11 mouse cellular contexts compared by ENCODE assay signal in the genomic region with DNA sequence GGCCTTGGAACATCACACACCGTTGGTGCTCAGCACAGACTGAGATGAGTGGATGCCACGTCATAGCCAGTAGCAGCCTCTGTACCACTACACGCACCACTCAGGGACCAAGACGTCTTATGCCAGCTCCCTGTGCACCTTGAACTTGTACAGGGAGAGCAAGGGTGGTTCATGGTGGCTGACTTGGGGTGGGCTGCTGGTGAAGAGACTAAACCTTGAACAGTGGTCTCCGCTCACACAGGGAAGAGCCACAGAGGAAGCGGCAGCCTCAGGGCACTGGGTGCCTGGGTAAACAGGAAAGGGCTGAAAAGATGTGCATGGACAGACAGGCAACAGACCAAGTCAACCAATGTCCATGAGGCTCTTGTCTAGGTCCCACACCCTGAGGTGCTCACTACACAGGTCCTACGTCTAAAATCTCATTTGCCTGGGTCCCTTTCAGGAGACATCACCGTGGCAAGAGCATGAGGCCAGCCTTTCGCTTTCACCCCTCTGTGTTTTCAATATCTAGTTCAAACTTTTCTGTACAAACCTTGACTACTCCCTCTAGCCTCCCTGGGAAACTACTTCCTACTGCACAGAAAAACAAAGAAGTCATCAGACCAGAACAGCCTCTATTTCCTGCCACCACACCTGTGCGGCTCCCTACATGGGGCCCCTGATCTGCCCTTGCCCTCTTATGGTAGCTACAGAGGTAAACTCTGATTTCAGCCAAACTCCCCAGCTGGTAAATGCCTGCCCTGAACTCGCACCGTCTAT. TPM values are rescaled to one million over a fixed set of nuclear protein-coding genes. Genes with fewer than 3 reads are reported as not detected.
DNase-seq lines count a peak whose midpoint lies in the region; ATAC-seq and TF ChIP-seq lines count a peak whose summit lies in the region.
"Had no signal": no experiment of that assay in that cellular context is flagged by ENCODE, and none has a peak within 500 bp of the region (broad histone marks: within the 10 kb centered on the region; RNA-seq: fewer than 3 reads in every experiment).

No protein-coding gene starts in this region.

- H3K27me3 ChIP-seq in kidney, postnatal 0 days (ENCODE audit: insufficient read depth, low read length), result no peaks in the 10 kb centered on the region
- H3K27me3 ChIP-seq in intestine, embryonic 15.5 days (replicated peaks), result no peaks in the 10 kb centered on the region
- no peaks in the 10 kb centered on the region for H3K27me3 ChIP-seq in thymus, adult 2 months (ENCODE audit: control insufficient read depth, insufficient read depth, low read length)
- H3K27me3 ChIP-seq in liver, embryonic 11.5 days (replicated peaks; ENCODE audit: control insufficient read depth, insufficient read depth, low read length), result no peaks in the 10 kb centered on the region

- no peak for DNase-seq in kidney, postnatal 0 days (ENCODE audit: low spot score)
- DNase-seq in kidney, adult 8-10 months, result no peak
- DNase-seq in CD4-positive, CD25-positive, alpha-beta regulatory T cell, adult 2 months (ENCODE audit: low read depth, low spot score), result peak; percentile 69
- peak; percentile 53 for DNase-seq in thymus, adult 2 months
- no peak for DNase-seq in embryo, embryonic 11 days
- no peak for DNase-seq in liver, embryonic 11.5 days (ENCODE audit: low spot score)
- DNase-seq in layer of hippocampus, adult 18-20 months (ENCODE audit: low spot score in 2 of 2), result no peak
- DNase-seq: adrenal gland, postnatal 14 days; cerebellum, adult 11 months had no signal

- H3K4me1 ChIP-seq in kidney, postnatal 0 days (replicated peaks; ENCODE audit: insufficient read depth, low read length), result peaks cover 15% of the 10 kb centered on the region
- H3K4me1 ChIP-seq in intestine, embryonic 15.5 days (replicated peaks), result peaks cover 20% of the 10 kb centered on the region
- H3K4me1 ChIP-seq in thymus, adult 2 months (replicated peaks; ENCODE audit: control insufficient read depth, insufficient read depth, low read length), result peaks cover 22% of the 10 kb centered on the region
- H3K4me1 ChIP-seq in liver, embryonic 11.5 days (replicated peaks; ENCODE audit: control insufficient read depth, insufficient read depth, low read length), result peaks cover 12% of the 10 kb centered on the region

- no peak overlapping the region for H3K4me2 ChIP-seq in kidney, postnatal 0 days (ENCODE audit: low read length)
- H3K4me2 ChIP-seq in intestine, embryonic 15.5 days (replicated peaks), result no peak overlapping the region
- no peak overlapping the region for H3K4me2 ChIP-seq in liver, embryonic 11.5 days
- H3K4me2 ChIP-seq: liver, embryonic 12.5 days had no signal

- TF ChIP-seq POLR2A in thymus, adult 2 months (IDR thresholded peaks at IDR 0.05; ENCODE audit: control insufficient read depth, extremely low read depth, insufficient read depth, low read length, poor library complexity), result no peak

- 68% methylated on average over 12 of the region's 12 CpGs for WGBS in kidney, postnatal 0 days
- 80% methylated on average over 12 of the region's 12 CpGs for WGBS in intestine, embryonic 15.5 days
- 49% methylated on average over 12 of the region's 12 CpGs for WGBS in thymus, adult 2 months
- WGBS in liver, embryonic 11.5 days, result 83% methylated on average over 12 of the region's 12 CpGs

- TF ChIP-seq CTCF in kidney, postnatal 0 days (IDR thresholded peaks at IDR 0.05; ENCODE audit: low read depth), result no peak
- TF ChIP-seq CTCF in thymus, adult 2 months (IDR thresholded peaks at IDR 0.05; ENCODE audit: borderline replicate concordance, control insufficient read depth, extremely low read depth, insufficient read depth, low read length, poor library complexity), result no peak

- no peak overlapping the region for H3K4me3 ChIP-seq in kidney, postnatal 0 days (replicated peaks; ENCODE audit: low read depth, low read length)
- no peak overlapping the region for H3K4me3 ChIP-seq in intestine, embryonic 15.5 days (replicated peaks)
- no peak overlapping the region for H3K4me3 ChIP-seq in thymus, adult 2 months (ENCODE audit: control insufficient read depth, insufficient read depth, low read length)
- no peak overlapping the region for H3K4me3 ChIP-seq in liver, embryonic 11.5 days (ENCODE audit: low read depth, low read length)
- H3K4me3 ChIP-seq: liver, embryonic 12.5 days had no signal

- H3K9ac ChIP-seq in kidney, postnatal 0 days (ENCODE audit: low read depth, low read length), result no peak overlapping the region
- no peak overlapping the region for H3K9ac ChIP-seq in intestine, embryonic 15.5 days
- no peak overlapping the region for H3K9ac ChIP-seq in liver, embryonic 11.5 days (ENCODE audit: low read depth, low read length)
- H3K9ac ChIP-seq: liver, embryonic 12.5 days had no signal

- no peaks in the 10 kb centered on the region for H3K36me3 ChIP-seq in kidney, postnatal 0 days (ENCODE audit: insufficient read depth, low read length)
- no peaks in the 10 kb centered on the region for H3K36me3 ChIP-seq in intestine, embryonic 15.5 days
- H3K36me3 ChIP-seq in thymus, adult 2 months (ENCODE audit: control insufficient read depth, insufficient read depth, low read length), result no peaks in the 10 kb centered on the region
- H3K36me3 ChIP-seq in liver, embryonic 11.5 days (ENCODE audit: control insufficient read depth, insufficient read depth, low read length), result peaks cover 2% of the 10 kb centered on the region; the same call in 1 of the 2 replicates

- H3K27ac ChIP-seq in kidney, postnatal 0 days, result peak overlapping the region; percentile 44
- H3K27ac ChIP-seq in intestine, embryonic 15.5 days, result no peak overlapping the region
- peak overlapping the region; percentile 71 for H3K27ac ChIP-seq in thymus, adult 2 months (ENCODE audit: control insufficient read depth, insufficient read depth, low read length)
- H3K27ac ChIP-seq in liver, embryonic 11.5 days (ENCODE audit: low read depth, low read length), result no peak overlapping the region
- H3K27ac ChIP-seq: liver, embryonic 12.5 days had no signal

- ATAC-seq in kidney, postnatal 0 days (replicated peaks; ENCODE audit: low FRiP score, low read depth), result peak; percentile 41; the same call in 1 of the 2 replicates
- ATAC-seq in intestine, embryonic 15.5 days, result peak; percentile 62
- no peak for ATAC-seq in liver, embryonic 11.5 days (replicated peaks; ENCODE audit: low FRiP score)
- ATAC-seq: liver, embryonic 12.5 days had no signal

- H3K9me3 ChIP-seq in kidney, postnatal 0 days (replicated peaks; ENCODE audit: low read length), result no peaks in the 10 kb centered on the region
- no peaks in the 10 kb centered on the region for H3K9me3 ChIP-seq in intestine, embryonic 15.5 days
- peaks cover 4% of the 10 kb centered on the region; the same call in 1 of the 2 replicates for H3K9me3 ChIP-seq in liver, embryonic 11.5 days (ENCODE audit: control insufficient read depth, low read length)

RNA-seq across cellular contexts. Expression of a gene that starts 5.9 kb away (rescaled TPM):
- 17.9 and 19.6 TPM in 2 replicates for polyA plus RNA-seq in kidney, postnatal 0 days (2015; fragmentation: Nextera tagmentation; extraction: Ambion mirVana)
- 19.6 and 21.3 TPM in 2 replicates for polyA plus RNA-seq in intestine, embryonic 15.5 days (2015; fragmentation: Nextera tagmentation; extraction: Ambion mirVana)
- 10.1 and 10.5 TPM in 2 replicates for polyA plus RNA-seq in thymus, adult 2 months (2012; rRNA removed)
- 10.6 and 15.5 TPM in 2 replicates for polyA plus RNA-seq in liver, embryonic 11.5 days (2014; fragmentation: Nextera tagmentation; extraction: Ambion mirVana)
- 1 to 10 TPM; 3.3 to 4.6 TPM for total RNA-seq in layer of hippocampus, adult 18-20 months (2021)

RNA-seq across cellular contexts. Expression of a gene that starts 51.4 kb away (rescaled TPM):
- polyA plus RNA-seq in kidney, postnatal 0 days (2015; fragmentation: Nextera tagmentation; extraction: Ambion mirVana), result 29.9 and 33.8 TPM in 2 replicates
- 21.4 and 25.5 TPM in 2 replicates for polyA plus RNA-seq in intestine, embryonic 15.5 days (2015; fragmentation: Nextera tagmentation; extraction: Ambion mirVana)
- 29.9 and 30.4 TPM in 2 replicates for polyA plus RNA-seq in thymus, adult 2 months (2012; rRNA removed)
- 14.8 and 15.0 TPM in 2 replicates for polyA plus RNA-seq in liver, embryonic 11.5 days (2014; fragmentation: Nextera tagmentation; extraction: Ambion mirVana)
- 10 to 100 TPM; 42.4 to 45.8 TPM for total RNA-seq in layer of hippocampus, adult 18-20 months (2021)

Comparison
In these comparisons a context has a peak if more than half of its experiments do, and no peak if none do; other contexts are left out.
1. DNase-seq: peak in CD4-positive, CD25-positive, alpha-beta regulatory T cell, adult 2 months (single experiment) and thymus, adult 2 months (single experiment); none in kidney, postnatal 0 days (single experiment), kidney, adult 8-10 months (0 of 2), embryo, embryonic 11 days (single experiment), liver, embryonic 11.5 days (single experiment) and layer of hippocampus, adult 18-20 months (0 of 2).
2. H3K27ac ChIP-seq: peak in kidney, postnatal 0 days (single experiment) and thymus, adult 2 months (single experiment); none in intestine, embryonic 15.5 days (single experiment) and liver, embryonic 11.5 days (single experiment).